In the genomic region with DNA sequence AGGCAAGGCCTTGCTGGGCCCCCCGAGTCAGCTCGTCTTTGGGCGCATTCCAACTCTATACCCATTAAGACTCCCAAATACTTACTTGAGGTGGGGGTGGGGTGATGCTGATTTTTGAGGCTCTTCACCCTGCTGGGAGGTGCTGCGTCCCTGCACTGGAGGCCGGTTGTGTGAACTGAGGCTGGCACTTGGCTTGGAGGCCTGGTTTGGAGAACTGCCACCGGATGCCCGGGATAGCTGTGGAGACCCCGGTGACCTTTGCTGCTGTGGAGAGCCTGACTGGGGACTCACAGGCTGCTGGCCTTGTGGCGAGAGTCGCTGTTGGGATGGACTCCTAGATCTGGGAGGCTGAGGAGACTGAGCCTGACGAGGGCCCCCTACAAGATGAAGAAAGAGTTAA, we compare ENCODE assay signal across 24 mouse cellular contexts. TPM values are rescaled to one million over a fixed set of nuclear protein-coding genes. Genes with fewer than 3 reads are reported as not detected.
A peak's percentile ranks its signal among the peaks of the same experiment; 100 is the strongest.
DNase-seq lines count a peak whose midpoint lies in the region; ATAC-seq and TF ChIP-seq lines count a peak whose summit lies in the region.
"Had no signal": no experiment of that assay in that cellular context is flagged by ENCODE, and none has a peak within 500 bp of the region (broad histone marks: within the 10 kb centered on the region; RNA-seq: fewer than 3 reads in every experiment).

No protein-coding gene starts in this region.

- peak; percentile 93 for DNase-seq in heart, adult 11 months
- no peak for DNase-seq in heart, adult 2 months
- DNase-seq in kidney, adult 2 months, result peak; percentile 86
- DNase-seq in stomach, postnatal 0 days (ENCODE audit: low spot score), result no peak
- DNase-seq in thymus, postnatal 10 days (ENCODE audit: low spot score in 2 of 2), result no peak
- DNase-seq: adrenal gland, postnatal 25 days; cerebellum, adult 8-10 months; gastrocnemius, postnatal 25 days; heart, postnatal 4 days; liver, embryonic 13.5 days; thymus, adult 2 months had no signal

- TF ChIP-seq POLR2A in heart, adult 2 months (IDR thresholded peaks at IDR 0.05; ENCODE audit: insufficient read depth, low read depth, low read length), result no peak
- TF ChIP-seq POLR2A in kidney, adult 2 months (IDR thresholded peaks at IDR 0.05; ENCODE audit: low read depth, low read length), result peak; percentile 40

- H3K4me1 ChIP-seq in heart, adult 2 months (ENCODE audit: control insufficient read depth, insufficient read depth, low read length), result peaks cover under 1% of the 10 kb centered on the region; the same call in 1 of the 2 replicates
- peaks cover 16% of the 10 kb centered on the region for H3K4me1 ChIP-seq in kidney, adult 2 months (ENCODE audit: control insufficient read depth, insufficient read depth, low read length)
- H3K4me1 ChIP-seq in kidney, embryonic 16.5 days (ENCODE audit: insufficient read depth, low read length), result no peaks in the 10 kb centered on the region
- no peaks in the 10 kb centered on the region for H3K4me1 ChIP-seq in stomach, embryonic 16.5 days (ENCODE audit: control insufficient read depth, insufficient read depth, low read length)
- no peaks in the 10 kb centered on the region for H3K4me1 ChIP-seq in stomach, postnatal 0 days (replicated peaks; ENCODE audit: control insufficient read depth, insufficient read depth)
- H3K4me1 ChIP-seq: hindbrain, embryonic 15.5 days; midbrain, embryonic 12.5 days; neural tube, embryonic 15.5 days; stomach, embryonic 15.5 days had no signal

- WGBS in heart, adult 2 months, result 92% methylated on average over 11 of the region's 11 CpGs
- 63% methylated on average over 11 of the region's 11 CpGs for WGBS in kidney, adult 2 months
- 78% methylated on average over 11 of the region's 11 CpGs for WGBS in kidney, embryonic 16.5 days
- WGBS in stomach, embryonic 16.5 days, result 83% methylated on average over 11 of the region's 11 CpGs
- WGBS in stomach, postnatal 0 days, result 89% methylated on average over 11 of the region's 11 CpGs

- H3K27ac ChIP-seq in heart, adult 2 months, result no peak overlapping the region
- peak overlapping the region; percentile 99 for H3K27ac ChIP-seq in kidney, adult 2 months (ENCODE audit: insufficient read depth, low read depth, low read length)
- no peak overlapping the region for H3K27ac ChIP-seq in kidney, embryonic 16.5 days (ENCODE audit: low read length)
- H3K27ac ChIP-seq in stomach, embryonic 16.5 days (ENCODE audit: low read length), result no peak overlapping the region
- H3K27ac ChIP-seq in stomach, postnatal 0 days (replicated peaks), result no peak overlapping the region
- H3K27ac ChIP-seq: hindbrain, embryonic 15.5 days; liver, embryonic 13.5 days; lung, embryonic 15.5 days; midbrain, embryonic 12.5 days; neural tube, embryonic 15.5 days; stomach, embryonic 15.5 days had no signal

- no peaks in the 10 kb centered on the region for H3K27me3 ChIP-seq in heart, adult 2 months (ENCODE audit: control insufficient read depth, insufficient read depth, low read length)
- no peaks in the 10 kb centered on the region for H3K27me3 ChIP-seq in kidney, adult 2 months (replicated peaks; ENCODE audit: control insufficient read depth, insufficient read depth, low read length)
- no peaks in the 10 kb centered on the region for H3K27me3 ChIP-seq in kidney, embryonic 16.5 days (ENCODE audit: insufficient read depth, low read length)
- no peaks in the 10 kb centered on the region for H3K27me3 ChIP-seq in stomach, embryonic 16.5 days (ENCODE audit: control insufficient read depth, insufficient read depth, low read length)
- H3K27me3 ChIP-seq in stomach, postnatal 0 days (ENCODE audit: control insufficient read depth, insufficient read depth, low read length), result no peaks in the 10 kb centered on the region
- H3K27me3 ChIP-seq: hindbrain, embryonic 15.5 days; liver, embryonic 13.5 days; lung, embryonic 15.5 days; midbrain, embryonic 12.5 days; neural tube, embryonic 15.5 days; stomach, embryonic 15.5 days had no signal

- H3K4me2 ChIP-seq in kidney, embryonic 16.5 days (replicated peaks; ENCODE audit: low read depth, low read length), result no peak overlapping the region
- no peak overlapping the region for H3K4me2 ChIP-seq in stomach, embryonic 16.5 days (ENCODE audit: low read depth, low read length)
- no peak overlapping the region for H3K4me2 ChIP-seq in stomach, postnatal 0 days (replicated peaks; ENCODE audit: low read depth)
- H3K4me2 ChIP-seq: hindbrain, embryonic 15.5 days; liver, embryonic 13.5 days; lung, embryonic 15.5 days; midbrain, embryonic 12.5 days; neural tube, embryonic 15.5 days; stomach, embryonic 15.5 days had no signal

- no peak for TF ChIP-seq CTCF in heart, adult 2 months (IDR thresholded peaks at IDR 0.05)
- TF ChIP-seq CTCF in kidney, adult 2 months (conservative IDR thresholded peaks at IDR 0.05; ENCODE audit: insufficient read depth, insufficient read length, low read depth, low read length), result no peak
- no peak for TF ChIP-seq CTCF in stomach, postnatal 0 days (IDR thresholded peaks at IDR 0.05; ENCODE audit: low read depth)

- ATAC-seq in kidney, embryonic 16.5 days (ENCODE audit: low FRiP score, low TSS enrichment), result no peak
- 0 out of 2 replicates have a peak, but pooled peaks have one; percentile 15 for ATAC-seq in stomach, embryonic 16.5 days (ENCODE audit: insufficient read depth, low FRiP score)
- ATAC-seq in stomach, postnatal 0 days (ENCODE audit: low FRiP score, low TSS enrichment), result no peak
- ATAC-seq: CD4-positive, CD25-positive, alpha-beta regulatory T cell, adult 4 months; intestine, embryonic 16.5 days had no signal

- intact Hi-C loops in heart, adult 2 months (cut with DNase I), result no loop called here

- no peak for TF ChIP-seq EP300 in heart, adult 2 months (IDR thresholded peaks at IDR 0.05; ENCODE audit: insufficient read depth, low read depth, low read length)
- TF ChIP-seq EP300 in stomach, postnatal 0 days (optimal IDR thresholded peaks at IDR 0.05), result no peak

- no peaks in the 10 kb centered on the region for H3K79me2 ChIP-seq in heart, adult 2 months (replicated peaks; ENCODE audit: control insufficient read depth, insufficient read depth, low read length)

- H3K36me3 ChIP-seq in heart, adult 2 months (ENCODE audit: control insufficient read depth, insufficient read depth, low read length), result no peaks in the 10 kb centered on the region
- no peaks in the 10 kb centered on the region for H3K36me3 ChIP-seq in kidney, adult 2 months (ENCODE audit: control insufficient read depth, insufficient read depth, low read length)
- H3K36me3 ChIP-seq in kidney, embryonic 16.5 days (ENCODE audit: insufficient read depth, low read length), result peaks cover 6% of the 10 kb centered on the region; the same call in 1 of the 2 replicates
- H3K36me3 ChIP-seq in stomach, embryonic 16.5 days (ENCODE audit: control insufficient read depth, insufficient read depth, low read length), result 0 out of 2 replicates have a peak, but pooled peaks cover 3% of the 10 kb centered on the region
- H3K36me3 ChIP-seq in stomach, postnatal 0 days (ENCODE audit: control insufficient read depth, insufficient read depth, low read length), result no peaks in the 10 kb centered on the region; the same call in 1 of the 2 replicates
- H3K36me3 ChIP-seq: lung, embryonic 15.5 days had no signal

- peaks cover 9% of the 10 kb centered on the region for H3K9me3 ChIP-seq in kidney, embryonic 16.5 days (ENCODE audit: low read length)
- H3K9me3 ChIP-seq in stomach, embryonic 16.5 days (replicated peaks; ENCODE audit: control insufficient read depth, low read length), result 0 out of 2 replicates have a peak, but pooled peaks cover 7% of the 10 kb centered on the region
- H3K9me3 ChIP-seq in stomach, postnatal 0 days (ENCODE audit: control insufficient read depth, low read length), result no peaks in the 10 kb centered on the region
- H3K9me3 ChIP-seq: liver, embryonic 13.5 days; midbrain, embryonic 12.5 days; neural tube, embryonic 15.5 days had no signal

- no peak overlapping the region for H3K9ac ChIP-seq in heart, adult 2 months (ENCODE audit: low read depth, low read length)
- no peak overlapping the region for H3K9ac ChIP-seq in kidney, embryonic 16.5 days (replicated peaks; ENCODE audit: low read length)
- no peak overlapping the region for H3K9ac ChIP-seq in stomach, embryonic 16.5 days (ENCODE audit: low read length)
- H3K9ac ChIP-seq in stomach, postnatal 0 days (ENCODE audit: low read length), result no peak overlapping the region
- H3K9ac ChIP-seq: hindbrain, embryonic 15.5 days; liver, embryonic 13.5 days; lung, embryonic 15.5 days; midbrain, embryonic 12.5 days; neural tube, embryonic 15.5 days; stomach, embryonic 15.5 days had no signal

- no peak overlapping the region for H3K4me3 ChIP-seq in heart, adult 2 months
- peak overlapping the region; percentile 51 for H3K4me3 ChIP-seq in kidney, adult 2 months (ENCODE audit: insufficient read depth, low read depth, low read length)
- no peak overlapping the region for H3K4me3 ChIP-seq in kidney, embryonic 16.5 days (ENCODE audit: low read length)
- H3K4me3 ChIP-seq in stomach, embryonic 16.5 days (replicated peaks; ENCODE audit: low read length), result no peak overlapping the region
- H3K4me3 ChIP-seq in stomach, postnatal 0 days (ENCODE audit: low read depth, low read length), result no peak overlapping the region
- H3K4me3 ChIP-seq: hindbrain, embryonic 15.5 days; liver, embryonic 13.5 days; lung, embryonic 15.5 days; midbrain, embryonic 12.5 days; neural tube, embryonic 15.5 days; stomach, embryonic 15.5 days had no signal

RNA-seq across cellular contexts. Expression of a gene that starts 35.5 kb away (rescaled TPM):
- 10 to 100 TPM; 13.2 to 16.2 TPM for total RNA-seq in heart, adult 2 months (2021)
- polyA plus RNA-seq in heart, adult 2 months (2012; rRNA removed), result 16.7 and 20.2 TPM in 2 replicates
- 81.5 and 81.6 TPM in 2 replicates for polyA plus RNA-seq in kidney, adult 2 months (2012; rRNA removed)
- polyA plus RNA-seq in kidney, embryonic 16.5 days (2015; fragmentation: Nextera tagmentation; extraction: Ambion mirVana), result 40.1 and 40.4 TPM in 2 replicates
- 38.0 and 39.2 TPM in 2 replicates for polyA plus RNA-seq in stomach, embryonic 16.5 days (2015; fragmentation: Nextera tagmentation; extraction: Ambion mirVana)
- polyA plus RNA-seq in stomach, postnatal 0 days (2015; fragmentation: Nextera tagmentation; extraction: Ambion mirVana), result 24.8 and 28.1 TPM in 2 replicates

RNA-seq across cellular contexts. Expression of a gene that starts 45.6 kb away (rescaled TPM):
- not detected for total RNA-seq in heart, adult 2 months (2021)
- polyA plus RNA-seq in heart, adult 2 months (2012; rRNA removed), result not detected in 2 replicates
- polyA plus RNA-seq in kidney, adult 2 months (2012; rRNA removed), result 0.08 and 0.11 TPM in 2 replicates
- polyA plus RNA-seq in kidney, embryonic 16.5 days (2015; fragmentation: Nextera tagmentation; extraction: Ambion mirVana), result 0.27 and 0.29 TPM in 2 replicates
- polyA plus RNA-seq in stomach, embryonic 16.5 days (2015; fragmentation: Nextera tagmentation; extraction: Ambion mirVana), result 3.0 and 6.3 TPM in 2 replicates
- polyA plus RNA-seq in stomach, postnatal 0 days (2015; fragmentation: Nextera tagmentation; extraction: Ambion mirVana), result 14.9 and 15.6 TPM in 2 replicates
- total RNA-seq: gastrocnemius, postnatal 25 days; heart, adult 8-10 months; heart, postnatal 4 days; left cerebral cortex, postnatal 25 days had no signal
- polyA plus RNA-seq: CD4-positive, CD25-positive, alpha-beta regulatory T cell, adult 4 months; embryonic facial prominence, embryonic 11.5 days; forebrain, embryonic 11.5 days; hindbrain, embryonic 15.5 days; intestine, embryonic 16.5 days; liver, embryonic 13.5 days; midbrain, embryonic 12.5 days had no signal

Comparison
In these comparisons a context has a peak if more than half of its experiments do, and no peak if none do; other contexts are left out.
1. DNase-seq: peak in heart, adult 11 months (single experiment) and kidney, adult 2 months (single experiment); none in heart, adult 2 months (0 of 2), stomach, postnatal 0 days (single experiment) and thymus, postnatal 10 days (0 of 2).